In the genomic region with DNA sequence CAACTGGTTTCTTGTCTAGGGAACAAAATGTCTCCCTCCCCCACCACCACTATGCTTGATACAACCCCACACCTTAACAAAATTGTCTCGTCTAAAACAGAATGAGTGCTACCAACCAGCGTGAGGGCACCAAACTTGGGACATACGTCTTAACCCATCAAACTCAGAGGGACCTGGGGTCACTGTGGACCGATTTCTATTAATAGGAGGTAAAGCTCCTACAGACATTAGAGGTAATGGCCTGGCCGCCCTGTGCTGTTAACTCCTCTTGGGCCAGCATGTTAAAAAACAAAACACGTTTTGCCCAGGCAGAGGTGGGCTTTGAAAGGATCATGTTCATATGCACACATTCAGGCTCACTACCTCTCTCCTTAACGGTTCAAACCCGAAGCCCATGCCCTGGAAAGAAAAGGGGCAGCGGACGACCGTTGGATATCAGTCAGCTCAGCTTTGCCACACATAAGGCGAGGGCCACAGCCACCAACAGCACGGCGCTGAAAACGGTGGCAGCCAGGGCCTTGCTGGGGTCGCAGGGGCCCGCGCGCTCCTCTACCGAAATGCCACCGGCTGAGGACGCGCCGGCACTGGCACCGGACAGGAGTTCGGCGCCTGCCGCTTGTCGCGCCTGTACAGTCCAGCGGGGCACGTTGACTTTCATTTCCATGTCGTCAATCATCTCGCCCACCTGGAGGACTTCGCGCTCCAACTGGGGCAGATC, we compare ENCODE assay signal across 10 mouse cellular contexts. TPM values are rescaled to one million over a fixed set of nuclear protein-coding genes. Genes with fewer than 3 reads are reported as not detected.
DNase-seq lines count a peak whose midpoint lies in the region; ATAC-seq and TF ChIP-seq lines count a peak whose summit lies in the region.
"Had no signal": no experiment of that assay in that cellular context is flagged by ENCODE, and none has a peak within 500 bp of the region (broad histone marks: within the 10 kb centered on the region; RNA-seq: fewer than 3 reads in every experiment).

No protein-coding gene starts in this region.

- TF ChIP-seq POLR2A in ES-Bruce4 (IDR thresholded peaks at IDR 0.05; ENCODE audit: insufficient read depth, low read length) = no peak

- ATAC-seq in heart, postnatal 0 days (ENCODE audit: insufficient read depth, low read depth) = no peak

- no peak for TF ChIP-seq EP300 in ES-Bruce4 (IDR thresholded peaks at IDR 0.05; ENCODE audit: insufficient read depth, low read depth, low read length)
- TF ChIP-seq EP300 in heart, postnatal 0 days (IDR thresholded peaks at IDR 0.05; ENCODE audit: low read depth) = no peak

- peaks cover 26% of the 10 kb centered on the region for H3K27me3 ChIP-seq in heart, embryonic 10.5 days (ENCODE audit: insufficient read depth, poor library complexity, severe bottlenecking)
- no peaks in the 10 kb centered on the region for H3K27me3 ChIP-seq in ES-Bruce4 (ENCODE audit: control insufficient read depth, insufficient read depth, low read length, poor library complexity, severe bottlenecking)
- peaks cover 29% of the 10 kb centered on the region for H3K27me3 ChIP-seq in heart, postnatal 0 days (ENCODE audit: control insufficient read depth, insufficient read depth, low read length)
- peaks cover 46% of the 10 kb centered on the region for H3K27me3 ChIP-seq in midbrain, embryonic 10.5 days (ENCODE audit: low read depth, poor library complexity, severe bottlenecking)

- H3K4me2 ChIP-seq in heart, postnatal 0 days (ENCODE audit: low read depth, low read length) = peak overlapping the region; percentile 87

- peak overlapping the region; percentile 88 for H3K4me3 ChIP-seq in heart, embryonic 10.5 days
- H3K4me3 ChIP-seq in ES-Bruce4 (ENCODE audit: low read depth, low read length) = peak overlapping the region; percentile 71
- peak overlapping the region; percentile 81 for H3K4me3 ChIP-seq in heart, postnatal 0 days (ENCODE audit: low read depth, low read length)
- H3K4me3 ChIP-seq in midbrain, embryonic 10.5 days = peak overlapping the region; percentile 84

- no peaks in the 10 kb centered on the region for H3K9me3 ChIP-seq in heart, embryonic 10.5 days
- H3K9me3 ChIP-seq in ES-Bruce4 (replicated peaks; ENCODE audit: control insufficient read depth, insufficient read depth, low read length, poor library complexity, severe bottlenecking) = no peaks in the 10 kb centered on the region
- no peaks in the 10 kb centered on the region for H3K9me3 ChIP-seq in heart, postnatal 0 days (replicated peaks; ENCODE audit: control insufficient read depth, low read length)
- H3K9me3 ChIP-seq in midbrain, embryonic 10.5 days (replicated peaks) = no peaks in the 10 kb centered on the region

- peak overlapping the region; percentile 88 for H3K27ac ChIP-seq in heart, embryonic 10.5 days
- no peak overlapping the region for H3K27ac ChIP-seq in ES-Bruce4 (ENCODE audit: insufficient read depth, low read length)
- no peak overlapping the region for H3K27ac ChIP-seq in heart, postnatal 0 days (ENCODE audit: low read depth)
- H3K27ac ChIP-seq in midbrain, embryonic 10.5 days (replicated peaks) = peak overlapping the region; percentile 79

- H3K4me1 ChIP-seq in heart, embryonic 10.5 days = peaks cover 36% of the 10 kb centered on the region
- H3K4me1 ChIP-seq in ES-Bruce4 (ENCODE audit: control insufficient read depth, insufficient read depth, low read length) = no peaks in the 10 kb centered on the region
- H3K4me1 ChIP-seq in heart, postnatal 0 days (ENCODE audit: control insufficient read depth, insufficient read depth) = peaks cover 18% of the 10 kb centered on the region
- peaks cover 53% of the 10 kb centered on the region for H3K4me1 ChIP-seq in midbrain, embryonic 10.5 days

- TF ChIP-seq CTCF in ES-Bruce4 (IDR thresholded peaks at IDR 0.05; ENCODE audit: low read depth, low read length) = no peak
- TF ChIP-seq CTCF in heart, postnatal 0 days (IDR thresholded peaks at IDR 0.05; ENCODE audit: low read depth) = no peak

- no peaks in the 10 kb centered on the region for H3K36me3 ChIP-seq in heart, embryonic 10.5 days
- H3K36me3 ChIP-seq in ES-Bruce4 (ENCODE audit: control insufficient read depth, insufficient read depth, low read length, poor library complexity, severe bottlenecking) = no peaks in the 10 kb centered on the region
- no peaks in the 10 kb centered on the region for H3K36me3 ChIP-seq in heart, postnatal 0 days (replicated peaks; ENCODE audit: control insufficient read depth, insufficient read depth, low read length)
- no peaks in the 10 kb centered on the region for H3K36me3 ChIP-seq in midbrain, embryonic 10.5 days

- no peak for DNase-seq in heart, embryonic 10.5 days (ENCODE audit: low spot score)
- DNase-seq in heart, adult 9 months (ENCODE audit: low spot score in 2 of 2) = no peak
- no peak for DNase-seq in heart, postnatal 0 days (ENCODE audit: low spot score)
- no peak for DNase-seq in midbrain, embryonic 10.5 days (ENCODE audit: low spot score)
- no peak for DNase-seq in frontal cortex, postnatal 14 days (ENCODE audit: low spot score in 2 of 2)
- DNase-seq in right cerebral cortex, adult 2 months (ENCODE audit: low spot score in 2 of 2) = no peak
- no peak for DNase-seq in layer of hippocampus, postnatal 36 days

- H3K9ac ChIP-seq in ES-Bruce4 (ENCODE audit: low read depth, poor library complexity, severe bottlenecking) = peak overlapping the region; percentile 57
- H3K9ac ChIP-seq in heart, postnatal 0 days (replicated peaks; ENCODE audit: low read depth, low read length) = peak overlapping the region; percentile 31; the same call in 1 of the 2 replicates

- WGBS in heart, embryonic 10.5 days = 3% methylated on average over 36 of the region's 36 CpGs
- 8% methylated on average over 36 of the region's 36 CpGs for WGBS in heart, postnatal 0 days
- 4% methylated on average over 36 of the region's 36 CpGs for WGBS in midbrain, embryonic 10.5 days

RNA-seq across cellular contexts. Expression of a gene that starts 1.2 kb away (rescaled TPM):
- polyA plus RNA-seq in heart, embryonic 10.5 days (2016; fragmentation: Nextera tagmentation; extraction: Ambion mirVana) = 0.90 and 1.4 TPM in 2 replicates
- polyA plus RNA-seq in ES-Bruce4 (2011; ENCODE audit: insufficient read depth, insufficient read length, low read depth, missing spikeins) = 4.6 and 4.8 TPM in 2 replicates
- under 0.01 TPM in 1 of 2 replicates, not detected in the other for total RNA-seq in heart, postnatal 0 days (2014; rRNA removed; ENCODE audit: low replicate concordance)
- 0.04 and 0.07 TPM in 2 replicates for polyA plus RNA-seq in heart, postnatal 0 days (2015; fragmentation: Nextera tagmentation; extraction: Ambion mirVana)
- polyA plus RNA-seq in midbrain, embryonic 10.5 days (2016; fragmentation: Nextera tagmentation; extraction: Ambion mirVana) = 0.29 and 0.64 TPM in 2 replicates
- under 1 TPM; 0.23 to 0.37 TPM for total RNA-seq in layer of hippocampus, postnatal 36 days (2021)
- total RNA-seq: neutrophil, adult 5-6 weeks had no signal

RNA-seq across cellular contexts. Expression of a gene that starts 1.8 kb away (rescaled TPM):
- 28.3 and 33.0 TPM in 2 replicates for polyA plus RNA-seq in heart, embryonic 10.5 days (2016; fragmentation: Nextera tagmentation; extraction: Ambion mirVana)
- 64.1 and 74.9 TPM in 2 replicates for polyA plus RNA-seq in ES-Bruce4 (2011; ENCODE audit: insufficient read depth, insufficient read length, low read depth, missing spikeins)
- 9.5 and 19.3 TPM in 2 replicates for total RNA-seq in heart, postnatal 0 days (2014; rRNA removed; ENCODE audit: low replicate concordance)
- 8.9 and 9.6 TPM in 2 replicates for polyA plus RNA-seq in heart, postnatal 0 days (2015; fragmentation: Nextera tagmentation; extraction: Ambion mirVana)
- 37.7 and 39.2 TPM in 2 replicates for polyA plus RNA-seq in midbrain, embryonic 10.5 days (2016; fragmentation: Nextera tagmentation; extraction: Ambion mirVana)
- total RNA-seq in layer of hippocampus, postnatal 36 days (2021) = 10 to 100 TPM; 42.0 to 44.1 TPM

RNA-seq across cellular contexts. Expression of a gene that starts 28.1 kb away (rescaled TPM):
- polyA plus RNA-seq in heart, embryonic 10.5 days (2016; fragmentation: Nextera tagmentation; extraction: Ambion mirVana) = 76.7 and 99.6 TPM in 2 replicates
- 43.0 and 46.3 TPM in 2 replicates for polyA plus RNA-seq in ES-Bruce4 (2011; ENCODE audit: insufficient read depth, insufficient read length, low read depth, missing spikeins)
- total RNA-seq in heart, postnatal 0 days (2014; rRNA removed; ENCODE audit: low replicate concordance) = 75.2 and 76.6 TPM in 2 replicates
- 133 and 136 TPM in 2 replicates for polyA plus RNA-seq in heart, postnatal 0 days (2015; fragmentation: Nextera tagmentation; extraction: Ambion mirVana)
- 47.4 and 48.9 TPM in 2 replicates for polyA plus RNA-seq in midbrain, embryonic 10.5 days (2016; fragmentation: Nextera tagmentation; extraction: Ambion mirVana)
- 10 to 100 TPM; 65.2 to 73.8 TPM for total RNA-seq in layer of hippocampus, postnatal 36 days (2021)

RNA-seq across cellular contexts. Expression of a gene that starts 46.7 kb away (rescaled TPM):
- 0.18 and 0.20 TPM in 2 replicates for polyA plus RNA-seq in heart, embryonic 10.5 days (2016; fragmentation: Nextera tagmentation; extraction: Ambion mirVana)
- 74.9 and 75.1 TPM in 2 replicates for polyA plus RNA-seq in ES-Bruce4 (2011; ENCODE audit: insufficient read depth, insufficient read length, low read depth, missing spikeins)
- total RNA-seq in heart, postnatal 0 days (2014; rRNA removed; ENCODE audit: low replicate concordance) = not detected in 2 replicates
- 1.4 and 1.5 TPM in 2 replicates for polyA plus RNA-seq in heart, postnatal 0 days (2015; fragmentation: Nextera tagmentation; extraction: Ambion mirVana)
- 0.06 TPM in 1 of 2 replicates, not detected in the other for polyA plus RNA-seq in midbrain, embryonic 10.5 days (2016; fragmentation: Nextera tagmentation; extraction: Ambion mirVana)
- under 1 TPM; 0.52 to 0.63 TPM for total RNA-seq in layer of hippocampus, postnatal 36 days (2021)
- total RNA-seq: common myeloid progenitor, adult 5-6 weeks; neutrophil, adult 5-6 weeks had no signal

Comparison
In these comparisons a context has a peak if more than half of its experiments do, and no peak if none do; other contexts are left out.
1. H3K27ac ChIP-seq: peak in heart, embryonic 10.5 days (single experiment) and midbrain, embryonic 10.5 days (single experiment); none in ES-Bruce4 (single experiment) and heart, postnatal 0 days (single experiment).
2. Peak in every context shown above with its lines, with median percentiles within 50 percentile points of each other: H3K4me3 ChIP-seq.